Mouse (Mus musculus): ENCODE results near the gene Dtx2.

Dtx2 gene

GRCm38 (mm10) chr5:135994725-135995687, at the start of gene Dtx2:
Gene Dtx2 (plus strand): TSS chr5:135994800.
- peak; percentile 99 for DNase-seq

- peak; percentile 87 for DNase-seq
Measured at GRCm38 (mm10) chr5:135945916-135946408, 48.6 kb upstream of the Dtx2 start.

DNA sequence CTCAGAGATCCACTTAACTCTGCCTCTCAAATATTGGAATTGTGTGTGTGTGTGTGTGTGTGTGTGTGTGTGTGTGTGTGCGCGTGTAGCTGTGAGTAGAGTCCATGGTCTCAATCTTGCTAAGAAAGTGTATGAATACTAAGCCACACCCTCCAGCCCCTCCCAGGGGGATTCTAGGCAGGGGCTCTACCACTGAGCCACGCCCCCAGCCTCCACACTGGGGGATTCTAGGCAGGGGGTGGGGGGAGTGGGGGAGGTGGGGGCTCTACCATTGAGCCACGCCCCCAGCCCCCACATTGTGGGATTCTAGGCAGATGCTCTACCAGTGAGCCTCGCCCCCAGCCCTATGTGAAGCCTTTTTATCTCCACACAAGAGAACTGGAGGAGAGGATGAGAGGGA, 48.0 kb upstream of the Dtx2 start:
- DNase-seq, result peak; percentile 77

DNA sequence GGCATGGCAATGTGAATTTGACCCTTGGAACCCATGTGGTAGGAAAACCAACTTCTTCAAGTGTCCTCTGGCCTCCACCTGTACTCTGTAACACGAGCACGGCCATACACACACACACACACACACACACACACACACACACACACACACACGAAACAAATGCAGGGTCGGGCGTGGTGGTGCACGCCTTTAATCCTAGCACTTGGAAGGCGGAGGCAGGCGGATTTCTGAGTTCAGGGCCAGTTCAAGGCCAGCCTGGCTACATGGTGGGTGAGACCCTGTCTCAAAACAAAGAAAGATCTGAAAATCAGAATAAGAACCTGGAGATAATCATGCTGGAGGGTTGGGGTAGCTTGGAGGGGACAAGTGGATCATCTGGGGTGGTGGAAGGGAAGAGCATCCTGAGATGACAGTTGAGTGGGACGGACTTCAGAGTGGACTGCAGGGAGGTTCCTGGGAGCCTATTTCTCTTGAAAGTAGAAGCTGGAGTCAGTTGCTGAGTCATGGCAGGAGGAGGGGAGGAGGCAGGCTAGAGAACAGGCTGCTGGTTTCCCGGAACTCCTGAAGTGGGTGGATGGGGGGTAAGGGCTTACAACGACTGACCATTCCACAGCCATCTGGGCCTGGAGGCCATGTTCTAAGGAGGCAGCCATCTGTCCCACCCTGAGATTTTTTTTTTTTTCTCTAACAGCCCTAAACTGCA, 43.7 kb upstream of the Dtx2 start:
- DNase-seq, result peak; percentile 87

DNA sequence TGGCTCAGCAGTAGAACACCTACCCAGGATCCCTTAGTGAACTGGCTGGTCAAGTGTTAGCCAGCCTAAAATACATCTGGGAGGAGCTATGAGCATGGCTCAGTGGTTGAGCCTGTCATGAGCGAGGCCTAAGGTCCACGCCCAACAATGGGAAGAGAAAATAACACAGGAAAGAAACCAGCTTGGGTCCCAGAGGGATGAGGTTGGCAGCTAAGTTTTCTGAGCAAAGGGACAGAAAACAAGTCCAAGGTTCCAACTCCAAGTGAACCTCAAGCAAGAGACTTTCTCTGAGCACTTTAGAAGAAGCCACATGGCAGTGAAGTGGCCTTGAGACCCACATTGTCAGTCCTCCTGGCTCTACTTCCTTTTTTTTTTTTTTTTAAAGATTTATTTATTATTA, 42.9 kb upstream of the Dtx2 start:
- peak; percentile 80 for DNase-seq

DNA sequence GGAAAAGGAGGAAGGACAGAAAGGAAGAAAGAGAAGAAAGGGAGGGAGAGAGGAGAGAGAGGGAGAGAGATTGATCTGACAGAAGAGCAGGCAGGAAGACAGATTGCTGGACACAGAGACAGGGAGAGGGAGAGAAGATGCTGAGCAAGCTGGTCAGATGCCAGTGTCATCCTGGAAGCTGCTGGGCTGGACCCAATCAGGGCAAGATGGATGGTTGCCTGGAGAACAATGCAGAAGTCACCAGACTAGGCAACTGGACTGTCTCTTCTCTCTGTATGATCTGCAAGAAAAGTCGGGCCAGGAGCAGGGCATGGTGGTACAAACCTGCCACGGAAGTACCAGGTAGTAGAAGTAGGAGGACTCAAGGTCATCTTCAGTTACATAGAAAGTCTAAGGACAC, 41.8 kb upstream of the Dtx2 start:
- DNase-seq, result no peak

GRCm38 (mm10) chr5:135956300-135957206, 38.0 kb upstream of the Dtx2 start:
- no peak for DNase-seq

- peak; percentile 100 for DNase-seq
Measured at GRCm38 (mm10) chr5:135957207-135957974, 37.2 kb upstream of the Dtx2 start.

DNA sequence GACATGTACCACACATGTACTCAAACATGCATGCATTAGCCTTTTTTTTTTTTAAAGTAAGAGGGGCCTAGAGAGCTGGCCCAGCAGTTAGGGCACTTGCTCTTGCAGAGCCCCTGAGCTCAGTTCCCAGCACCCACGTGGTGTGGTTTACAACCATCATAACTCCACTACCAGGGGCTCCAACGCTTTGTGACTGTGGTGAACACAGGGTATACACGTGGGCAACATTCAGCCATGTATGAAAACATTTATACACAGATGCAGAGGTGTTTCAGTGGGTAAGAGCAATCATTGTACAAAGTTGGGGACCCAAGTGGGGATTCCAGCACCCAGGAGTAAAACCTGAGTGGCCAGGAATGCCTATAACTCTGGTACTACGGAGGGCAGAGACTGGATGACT, 36.2 kb upstream of the Dtx2 start:
- peak; percentile 90 for DNase-seq

DNA sequence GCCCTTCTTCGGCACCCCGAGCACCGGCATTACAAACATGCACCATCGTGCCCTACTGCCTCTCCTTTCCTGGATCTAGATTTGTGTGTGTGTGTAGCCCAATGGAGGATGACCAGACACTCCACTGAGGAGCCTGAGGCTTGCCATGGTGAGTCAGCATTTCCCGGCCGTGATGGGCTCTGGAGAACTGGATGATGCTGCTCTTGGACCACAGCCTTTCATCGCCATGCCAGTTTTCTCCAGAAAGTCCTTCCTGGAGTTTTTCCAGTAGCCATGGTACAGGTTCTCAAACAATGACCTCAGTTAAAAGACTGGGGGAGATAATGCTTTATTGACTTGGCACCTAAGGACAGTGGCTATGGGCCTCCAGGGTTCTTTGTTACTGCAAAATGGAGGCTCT, 34.7 kb upstream of the Dtx2 start:
- DNase-seq, result peak; percentile 91

DNA sequence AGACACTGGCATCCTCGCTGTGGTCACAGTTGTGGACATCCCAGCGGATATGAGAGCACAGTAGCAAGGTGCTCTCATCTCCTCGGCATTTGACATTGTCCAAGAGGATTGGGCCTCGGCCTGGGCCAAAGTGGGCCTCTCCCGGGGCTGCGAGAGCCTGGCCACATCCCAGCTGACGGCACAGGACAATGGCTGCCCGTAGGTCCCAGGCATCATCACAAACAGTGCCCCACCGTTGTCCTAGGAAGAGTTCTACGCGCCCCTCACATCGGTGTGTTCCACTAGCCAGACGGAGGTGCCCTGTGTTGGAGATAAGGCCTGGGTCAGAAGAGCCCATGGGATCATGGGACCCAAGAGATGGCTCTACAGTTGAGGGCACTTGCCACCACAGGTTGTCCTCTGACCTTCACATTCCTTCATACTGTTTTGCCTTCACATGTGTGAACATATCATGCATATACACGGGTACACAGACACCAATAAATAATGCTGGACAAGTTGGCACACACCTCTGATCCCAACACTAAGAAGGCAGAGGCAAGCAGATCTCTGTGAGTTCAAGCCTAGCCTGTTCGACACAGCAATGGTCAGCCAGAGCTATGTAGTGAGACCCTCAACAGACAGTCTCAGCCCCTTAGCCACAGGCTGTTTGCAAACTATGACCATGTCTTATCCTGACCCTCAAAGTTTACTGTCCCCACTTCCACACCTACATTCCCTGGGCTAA, 33.5 kb upstream of the Dtx2 start:
- peak; percentile 95 for DNase-seq

GRCm38 (mm10) chr5:135962125-135962491, 32.5 kb upstream of the Dtx2 start:
- no peak for DNase-seq

DNA sequence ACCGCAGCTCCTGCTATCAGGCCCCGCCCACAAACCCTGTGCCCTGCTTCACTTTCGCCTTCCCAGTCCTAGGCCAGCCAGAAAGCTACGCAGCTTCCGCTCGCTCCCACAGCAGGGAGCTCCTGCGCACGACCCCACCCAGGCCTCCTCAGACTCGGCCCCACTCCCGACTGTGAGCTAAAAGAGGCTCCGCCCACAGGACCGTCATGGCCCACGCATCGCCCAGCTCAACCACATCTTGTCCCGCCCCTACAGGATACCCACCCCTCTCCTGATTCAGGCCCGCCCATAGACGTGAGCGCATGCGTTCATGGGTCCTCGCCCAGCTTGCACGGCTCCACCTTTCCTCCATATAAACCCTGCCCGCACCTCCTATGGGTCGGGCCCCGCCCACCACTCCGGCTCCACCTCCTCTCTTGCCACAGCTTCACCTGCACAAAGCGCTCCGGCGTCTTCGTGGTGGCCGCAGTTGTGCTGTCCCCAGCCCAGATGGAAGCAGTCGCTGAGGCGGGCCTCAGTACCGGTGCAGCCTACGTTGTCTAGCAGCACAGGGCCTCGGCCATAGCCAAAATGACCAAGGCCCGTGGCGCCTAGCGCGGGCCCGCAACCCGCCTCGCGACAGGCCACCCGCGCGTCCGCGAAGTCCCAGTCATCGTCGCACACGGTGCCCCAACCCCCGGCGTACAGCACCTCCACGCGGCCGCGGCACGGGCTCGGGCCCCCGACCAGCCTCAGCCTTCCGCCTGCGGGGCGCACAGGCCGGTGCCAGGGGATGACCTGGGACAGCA, 31.9 kb upstream of the Dtx2 start:
- peak; percentile 100 for DNase-seq

GRCm38 (mm10) chr5:135963280-135963627, 31.3 kb upstream of the Dtx2 start:
- no peak for DNase-seq

GRCm38 (mm10) chr5:135965501-135965930, 29.1 kb upstream of the Dtx2 start:
- DNase-seq, result peak; percentile 93

DNA sequence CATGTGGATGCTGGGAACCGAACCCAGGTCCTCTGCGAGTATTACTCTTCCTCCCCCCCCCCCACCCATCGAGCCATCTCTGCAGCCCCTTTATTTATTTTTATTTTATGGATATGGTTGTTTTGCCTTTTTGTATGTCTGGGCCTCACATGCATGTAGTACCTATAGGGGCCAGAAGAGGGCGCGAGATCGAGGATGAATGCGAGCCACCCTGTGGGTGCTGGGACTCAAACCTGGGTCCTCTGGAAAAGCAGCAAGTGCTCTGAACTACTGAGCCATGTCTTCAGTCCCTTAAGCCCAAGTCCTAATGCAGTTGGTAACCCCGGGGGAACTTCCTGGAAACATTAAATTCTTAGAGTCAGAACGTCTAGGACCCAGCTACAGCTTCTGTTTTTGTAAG, 27.7 kb upstream of the Dtx2 start:
- DNase-seq, result peak; percentile 86

GRCm38 (mm10) chr5:135968781-135969180, 25.8 kb upstream of the Dtx2 start:
- DNase-seq, result peak; percentile 76

- DNase-seq, result peak; percentile 86
Measured at GRCm38 (mm10) chr5:135970247-135970646, 24.4 kb upstream of the Dtx2 start.

DNA sequence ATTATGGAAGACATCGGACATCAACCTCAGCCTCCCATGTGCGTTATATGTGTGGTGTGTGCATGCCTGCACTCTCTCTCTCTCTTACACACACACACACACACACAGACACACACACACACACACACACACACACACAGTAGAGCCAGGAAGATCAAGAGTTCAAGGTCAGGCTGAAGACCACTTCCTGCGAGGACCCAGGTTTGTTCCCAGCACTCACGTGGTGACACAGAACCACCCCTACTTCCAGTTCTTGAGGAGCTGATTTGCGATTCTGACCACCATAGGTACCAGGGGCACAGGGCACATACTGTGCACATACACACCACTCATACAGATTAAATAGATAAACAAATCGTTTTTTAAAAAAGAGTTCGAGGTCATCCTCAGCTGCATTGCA, 22.7 kb upstream of the Dtx2 start:
- DNase-seq, result no peak

DNA sequence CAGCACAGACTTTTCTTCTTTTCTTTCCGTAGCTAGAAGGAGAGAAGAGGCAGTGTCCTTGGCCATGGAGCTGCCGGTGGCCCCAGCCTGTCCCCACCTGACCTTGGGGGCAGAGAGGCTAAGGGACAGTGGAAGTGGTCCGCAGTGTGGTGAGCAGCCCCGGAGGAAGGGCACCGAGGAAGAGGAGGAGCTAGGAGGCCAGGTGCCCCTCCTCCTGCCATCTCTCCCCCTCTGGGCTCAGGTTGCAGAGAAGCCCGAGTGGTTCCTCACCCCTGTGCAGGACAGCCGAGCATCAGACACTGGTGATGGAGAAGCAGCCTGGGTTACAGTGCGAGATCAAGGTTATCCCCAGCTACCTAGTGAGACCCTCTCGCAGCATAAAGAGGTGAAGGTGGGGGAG, 20.2 kb upstream of the Dtx2 start, which contains the start of gene Ssc4d:
Ssc4d (minus strand) TSS at position 167 of the 400 bp plus-strand sequence.
- DNase-seq, result peak; percentile 75
